Mouse (Mus musculus): ENCODE data around the gene Usp28.

GRCm38 (mm10) chr9:48986616-48987141 is 1.5 kb downstream of the Usp28 start:
- TF ChIP-seq EP300 (IDR thresholded peaks at IDR 0.05; ENCODE audit: low read depth) (peak; percentile 55; the same call in 1 of the 2 replicates), CTCF (IDR thresholded peaks at IDR 0.05; ENCODE audit: low read depth) (no peak)
